Mouse (Mus musculus): ENCODE measurements around the gene Agap1.

The Agap1 gene

DNA sequence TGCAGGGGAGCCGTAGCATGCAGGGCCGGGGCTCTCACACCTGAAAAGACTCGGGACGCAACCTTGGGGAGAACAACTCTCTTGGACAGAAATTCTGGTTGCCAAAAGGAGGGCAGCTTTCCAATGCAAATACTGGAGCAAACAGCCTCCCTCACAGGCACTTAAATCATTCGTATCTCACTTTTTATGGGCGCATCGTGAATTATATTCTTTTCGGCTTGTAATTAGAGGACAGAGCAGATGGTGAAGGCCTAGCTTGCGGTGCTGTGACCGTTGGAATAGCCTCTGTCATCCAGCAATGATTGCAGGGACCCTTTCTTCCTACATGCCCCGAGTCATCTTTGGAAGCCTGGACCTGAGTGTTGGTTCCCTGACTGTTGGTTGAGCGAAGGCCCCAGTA is 300.8 kb downstream of the Agap1 start:
- DNase-seq (ENCODE audit: low spot score in 2 of 2), result no peak

DNA sequence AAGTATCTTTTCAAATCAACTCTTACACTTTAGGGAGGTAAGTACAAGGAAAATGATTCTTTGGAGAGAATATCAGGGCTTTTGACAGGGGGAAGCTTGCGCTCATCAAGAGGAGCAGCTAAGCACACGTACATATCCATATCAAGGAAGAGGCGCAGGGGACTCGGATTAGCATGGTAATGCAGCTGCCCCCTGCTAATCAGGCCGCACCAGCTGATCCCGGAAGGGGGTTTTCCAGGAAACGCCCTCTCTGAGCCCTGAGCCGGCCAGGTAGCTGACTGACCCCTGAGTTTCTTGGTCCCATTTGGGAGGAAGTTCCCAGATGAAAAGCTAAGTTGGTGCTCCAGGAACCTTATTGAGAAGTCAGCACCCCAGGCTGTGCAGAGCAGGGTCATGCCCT is 301.8 kb downstream of the Agap1 start:
- no peak for DNase-seq (ENCODE audit: low spot score in 2 of 2)

DNA sequence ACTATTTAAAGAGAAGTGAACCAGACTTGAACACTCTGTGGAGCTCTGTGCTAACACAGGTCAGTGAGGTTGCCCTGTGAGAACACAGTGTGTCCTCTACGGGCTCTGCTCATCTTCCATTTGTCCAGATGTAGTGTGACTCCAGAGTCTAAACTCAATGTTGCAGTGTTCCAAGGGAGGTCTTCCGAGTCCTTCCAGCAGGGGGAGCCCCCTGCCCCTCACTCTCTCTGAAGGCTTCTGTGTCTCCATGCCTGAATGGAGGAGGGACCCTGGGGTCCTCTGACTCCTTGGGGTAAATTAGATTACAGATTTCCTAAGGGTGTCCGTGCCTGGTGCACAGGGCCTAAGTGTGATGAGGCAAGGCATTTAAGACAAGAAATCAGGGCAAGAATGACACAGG is 302.9 kb downstream of the Agap1 start:
- DNase-seq (ENCODE audit: low spot score in 2 of 2), result no peak

DNA sequence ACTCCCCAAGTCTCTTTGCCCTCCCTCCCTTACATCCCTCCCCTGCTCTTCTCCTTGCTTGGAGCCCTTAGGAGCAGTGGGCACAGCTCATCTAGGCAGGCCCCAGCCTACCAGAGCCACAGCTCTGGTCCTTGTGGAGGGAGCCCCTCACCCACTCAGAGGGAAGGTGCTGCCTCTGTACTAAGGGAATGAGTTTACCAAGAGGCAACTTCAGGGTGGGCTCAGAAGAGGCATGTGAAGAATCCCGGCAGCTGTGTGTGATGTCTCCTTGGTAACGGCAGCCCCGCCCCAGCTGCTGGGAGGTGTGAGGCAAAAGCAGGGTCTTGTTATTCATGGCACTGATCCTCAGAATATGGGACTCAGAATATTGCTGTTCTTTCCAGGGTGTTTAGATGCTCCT is 309.3 kb downstream of the Agap1 start:
- no peak for DNase-seq (ENCODE audit: low spot score in 2 of 2)

DNA sequence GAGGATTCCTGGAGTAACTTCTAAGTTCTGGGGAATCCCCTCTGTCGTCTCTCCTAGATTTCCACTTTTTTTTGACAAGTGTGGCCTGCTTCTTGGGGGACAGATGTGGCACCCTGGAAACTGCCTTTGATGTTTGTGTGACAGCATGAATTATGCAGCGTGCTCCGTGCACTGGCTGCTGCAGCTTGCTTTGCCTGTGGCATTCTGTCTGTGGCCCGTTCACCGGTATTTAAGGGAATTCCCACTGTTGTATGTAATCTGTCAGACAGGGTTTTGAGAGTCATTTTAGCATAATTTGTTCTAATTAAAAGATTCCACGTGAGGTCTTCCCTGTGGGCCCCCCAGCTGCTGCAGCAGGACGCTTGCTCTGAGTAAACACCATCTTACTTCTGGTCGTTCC is 312.3 kb downstream of the Agap1 start:
- DNase-seq (ENCODE audit: low spot score in 2 of 2), result no peak

DNA sequence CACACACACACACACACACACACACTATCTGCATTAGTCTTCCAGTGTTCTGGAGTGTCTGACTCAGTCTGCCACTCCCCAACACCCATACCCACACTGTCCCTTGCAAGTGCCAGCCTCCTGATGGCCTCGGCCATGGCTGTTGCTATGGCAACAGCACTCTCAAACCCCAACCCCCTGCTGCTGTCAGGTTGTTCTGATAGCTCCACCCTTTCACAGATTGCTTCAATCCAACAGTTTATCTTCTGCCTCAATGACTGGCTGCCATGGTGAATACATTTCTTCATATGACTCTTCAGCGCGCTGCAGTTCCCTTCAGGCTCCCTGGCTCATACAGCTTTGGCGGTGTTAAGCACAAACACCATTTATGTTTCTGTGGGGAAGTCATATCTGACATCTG is 315.0 kb downstream of the Agap1 start:
- no peak for DNase-seq (ENCODE audit: low spot score in 2 of 2)

DNA sequence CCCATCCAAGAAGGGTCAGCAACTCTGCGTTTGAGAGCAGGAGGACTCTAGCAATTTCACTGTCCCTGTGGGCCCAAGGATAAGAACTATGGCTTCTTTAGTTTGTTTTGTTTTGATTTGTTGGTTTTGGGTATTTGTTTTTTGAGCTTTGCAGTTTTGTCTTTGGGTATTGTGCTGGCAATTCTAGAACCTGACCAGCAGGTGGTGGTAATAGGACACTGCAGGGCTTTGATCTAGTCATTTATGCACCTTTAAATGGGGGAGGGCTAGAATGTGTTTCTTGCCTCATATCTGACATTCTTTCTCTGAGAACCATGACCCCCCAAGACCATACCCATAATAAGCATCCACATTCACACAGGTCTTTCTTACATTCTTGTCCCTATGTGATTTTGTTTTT is 315.7 kb downstream of the Agap1 start:
- DNase-seq (ENCODE audit: low spot score in 2 of 2), result no peak

DNA sequence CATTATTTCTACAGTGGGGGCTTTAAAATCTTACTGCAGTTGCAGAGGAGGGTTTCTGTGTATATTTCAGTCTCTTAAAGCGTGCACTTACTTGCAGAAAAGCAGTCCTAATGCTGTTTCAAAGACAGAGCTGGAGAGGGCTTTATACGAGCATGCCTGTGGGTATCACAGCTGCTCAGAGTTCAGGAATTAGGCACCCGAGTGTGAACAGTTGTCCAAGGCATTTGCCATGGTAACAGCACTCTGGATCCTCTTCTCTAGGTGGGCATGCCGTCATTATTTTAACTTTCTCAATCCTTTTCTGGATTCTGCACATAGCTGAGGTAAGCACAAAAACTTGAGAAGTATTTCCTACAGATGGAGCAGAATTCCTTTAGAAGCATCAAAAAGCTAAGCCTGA is 321.1 kb downstream of the Agap1 start:
- no peak for DNase-seq (ENCODE audit: low spot score in 2 of 2)

DNA sequence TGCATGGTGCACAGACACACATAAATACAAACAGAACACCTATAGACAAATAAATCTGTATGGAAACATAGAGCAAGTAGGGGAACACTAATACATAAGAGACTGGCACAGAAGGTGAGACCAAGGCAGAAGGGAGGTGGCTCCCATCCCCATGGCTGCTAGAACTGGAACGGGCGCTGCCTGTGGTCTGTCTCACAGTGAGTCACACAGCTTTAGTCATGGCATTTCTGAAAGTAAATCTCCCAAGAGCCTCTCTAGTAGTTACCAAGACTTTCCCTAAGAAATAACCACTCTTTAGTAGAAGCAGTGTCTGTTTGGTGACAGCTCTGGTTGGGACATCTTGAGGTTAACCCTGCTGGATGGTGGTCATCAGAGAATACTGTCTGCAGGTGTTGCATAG is 326.1 kb downstream of the Agap1 start:
- DNase-seq (ENCODE audit: low spot score in 2 of 2), result no peak

DNA sequence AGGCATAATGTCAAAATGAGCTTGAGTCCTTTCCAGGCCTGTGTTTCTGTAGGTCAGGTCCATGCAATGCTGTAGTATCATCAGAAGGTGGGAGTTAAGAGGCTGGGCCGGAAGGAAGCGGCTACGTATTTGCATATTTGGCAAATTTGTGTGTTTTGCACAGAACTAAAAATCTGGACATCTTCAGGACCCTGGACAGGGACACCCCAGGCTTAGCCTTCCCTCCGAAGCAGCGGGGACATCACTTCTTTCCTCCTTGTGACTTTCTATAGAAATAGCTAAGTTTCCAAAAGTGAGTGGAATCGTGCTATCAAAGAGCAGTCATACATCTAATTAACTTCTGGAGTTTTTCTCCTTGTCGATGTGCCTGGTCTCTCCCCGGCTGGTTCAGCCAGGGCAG is 327.3 kb downstream of the Agap1 start:
- no peak for DNase-seq (ENCODE audit: low spot score in 2 of 2)

DNA sequence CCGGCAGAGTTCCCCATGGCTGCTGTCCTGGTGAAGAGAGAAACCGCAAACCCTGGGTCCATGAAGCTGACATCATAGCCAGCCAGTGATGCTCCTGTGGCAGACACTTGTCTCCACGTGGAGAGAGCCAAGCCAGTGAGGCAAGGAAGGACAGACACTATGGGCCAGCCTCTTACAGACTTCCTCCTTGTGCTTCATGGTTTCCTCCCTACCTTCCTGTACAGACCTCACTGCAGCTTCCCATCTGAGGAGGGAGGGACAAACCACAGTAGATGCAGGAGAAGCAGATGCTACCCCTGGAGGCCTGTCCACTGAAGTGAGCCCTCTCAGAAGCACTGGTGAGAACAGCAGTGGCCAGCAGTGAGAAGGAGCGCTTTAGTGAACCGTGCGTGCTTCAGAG is 332.2 kb downstream of the Agap1 start:
- no peak for DNase-seq (ENCODE audit: low spot score in 2 of 2)

DNA sequence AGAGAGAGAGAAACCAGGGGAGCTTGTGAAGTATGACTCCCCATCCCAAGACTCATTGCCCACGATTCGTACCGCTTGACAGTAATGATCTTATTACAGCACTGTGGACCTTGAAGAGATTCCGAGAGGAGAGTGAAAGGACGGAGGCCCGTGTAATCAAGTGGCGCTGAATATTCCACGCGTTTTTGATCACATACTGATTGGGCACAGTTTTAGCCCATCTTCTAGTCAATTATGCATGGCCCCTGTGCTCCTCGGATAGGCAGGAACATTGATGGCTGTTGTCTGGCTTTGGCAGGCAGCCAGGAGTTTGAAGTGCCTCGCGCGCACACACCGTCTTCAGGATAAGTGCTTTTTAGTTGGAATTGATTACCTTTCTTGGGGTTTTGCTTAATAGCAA is 344.1 kb downstream of the Agap1 start:
- no peak for DNase-seq (ENCODE audit: low spot score in 2 of 2)

DNA sequence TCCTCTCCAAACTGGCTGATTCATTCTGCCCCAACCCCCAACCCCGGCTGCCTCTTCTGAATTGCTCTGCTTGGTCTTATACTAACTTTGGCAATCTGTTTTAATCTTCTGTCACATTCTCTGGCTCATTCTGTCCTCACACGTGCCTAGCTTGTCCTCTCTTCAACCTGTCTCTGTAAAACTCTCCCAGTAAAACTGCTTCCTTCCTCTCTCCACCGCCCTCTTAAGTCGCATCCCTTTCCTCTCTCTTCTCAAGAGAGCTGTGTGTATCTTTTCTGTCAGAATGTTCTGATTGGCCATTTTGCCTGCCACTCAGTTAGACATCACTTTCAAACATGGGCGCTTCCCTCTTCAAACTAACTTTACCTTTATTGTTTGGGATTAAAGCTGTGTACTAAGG is 346.9 kb downstream of the Agap1 start:
- DNase-seq (ENCODE audit: low spot score in 2 of 2), result no peak

DNA sequence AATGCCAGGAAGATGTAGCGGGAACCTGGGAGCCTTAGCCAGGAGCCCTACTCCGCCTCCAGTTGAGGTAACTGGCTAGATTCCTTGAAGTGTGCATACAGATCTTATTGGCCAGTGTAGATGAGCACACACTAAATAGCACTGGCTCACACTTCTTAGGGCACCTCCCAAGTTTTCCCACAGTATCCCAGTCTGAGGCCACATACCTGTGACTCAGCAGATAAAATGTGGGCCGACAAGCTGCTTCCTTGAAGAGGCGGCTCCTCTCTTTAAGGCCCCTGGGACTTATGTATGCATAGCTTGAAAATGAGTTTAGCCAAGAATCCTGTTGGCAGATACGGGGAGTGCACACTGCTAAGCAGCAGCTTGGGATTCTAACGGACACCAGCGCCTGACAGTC is 350.4 kb downstream of the Agap1 start:
- DNase-seq (ENCODE audit: low spot score in 2 of 2), result no peak

DNA sequence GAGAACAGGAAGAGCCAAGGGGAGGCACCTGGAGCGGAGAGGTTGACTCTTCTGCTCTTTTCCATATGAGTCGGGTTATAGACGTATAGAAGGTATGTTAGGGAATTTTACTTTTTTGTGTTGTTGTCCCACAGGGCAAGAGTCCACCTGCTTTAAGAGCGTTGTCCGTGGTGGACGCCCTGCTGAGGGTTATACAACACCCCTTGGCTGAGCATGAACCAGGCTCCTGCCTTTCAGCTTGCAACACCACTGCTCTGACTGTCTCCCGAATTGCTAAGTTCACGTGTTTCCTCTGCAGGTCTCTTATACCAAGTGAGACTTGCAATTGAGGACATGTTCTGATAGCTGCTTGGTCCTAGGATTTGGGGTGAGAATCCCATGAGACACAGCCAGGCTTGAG is 358.2 kb downstream of the Agap1 start:
- DNase-seq (ENCODE audit: low spot score in 2 of 2), result no peak

DNA sequence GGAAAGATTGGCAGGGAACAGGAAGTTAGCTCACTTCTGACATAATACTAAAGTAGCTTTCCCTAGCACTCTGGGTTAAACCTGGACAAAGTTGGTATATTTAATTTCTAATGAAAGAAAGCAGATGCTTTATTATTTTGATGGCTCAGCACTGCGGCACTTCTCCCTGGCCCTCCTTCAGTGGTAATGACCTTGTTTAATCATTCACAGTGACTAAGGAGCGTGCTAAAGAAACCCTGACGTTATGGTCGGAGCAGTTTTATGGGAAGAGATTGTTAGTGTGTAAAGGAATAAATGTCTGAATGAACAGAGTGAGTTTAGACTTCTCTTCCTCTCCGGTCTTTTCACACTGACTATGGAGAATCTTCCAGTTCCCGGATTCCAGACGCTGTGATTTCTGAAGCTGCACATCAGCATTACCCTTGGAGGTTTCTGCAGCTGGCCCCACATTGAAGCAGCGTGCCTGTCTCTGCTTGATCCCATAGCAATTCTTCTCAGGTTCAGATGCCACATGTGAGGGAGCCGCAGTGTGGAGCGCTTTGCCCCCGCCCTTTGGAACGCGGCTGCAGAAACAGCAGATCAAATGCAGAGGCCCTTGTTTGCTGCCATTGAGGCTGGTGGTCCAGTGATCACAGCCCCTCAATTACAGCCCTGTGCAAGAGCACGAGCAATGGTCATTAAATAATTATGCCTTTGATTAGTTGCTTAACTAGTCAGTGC is 362.0 kb downstream of the Agap1 start:
- no peak for DNase-seq (ENCODE audit: low spot score in 2 of 2)

DNA sequence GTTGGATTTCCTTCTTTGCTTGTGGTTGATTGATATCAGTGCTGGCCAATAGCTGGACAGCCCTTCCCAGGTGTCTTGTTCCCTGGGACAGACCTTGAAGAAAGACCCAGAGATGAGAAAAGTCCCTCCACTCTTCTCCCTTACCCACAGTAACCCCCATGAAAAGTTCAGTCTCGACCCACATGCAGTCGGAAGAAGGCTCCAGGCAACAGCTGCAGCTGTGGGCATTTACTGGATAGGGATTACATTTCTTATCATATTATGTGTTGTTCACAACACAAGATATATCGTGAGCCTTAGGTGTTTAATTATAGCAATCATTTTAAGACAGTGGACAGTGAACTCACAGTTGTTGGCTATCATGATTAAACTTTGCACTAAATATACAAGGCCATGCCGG is 367.2 kb downstream of the Agap1 start:
- DNase-seq (ENCODE audit: low spot score in 2 of 2), result no peak

DNA sequence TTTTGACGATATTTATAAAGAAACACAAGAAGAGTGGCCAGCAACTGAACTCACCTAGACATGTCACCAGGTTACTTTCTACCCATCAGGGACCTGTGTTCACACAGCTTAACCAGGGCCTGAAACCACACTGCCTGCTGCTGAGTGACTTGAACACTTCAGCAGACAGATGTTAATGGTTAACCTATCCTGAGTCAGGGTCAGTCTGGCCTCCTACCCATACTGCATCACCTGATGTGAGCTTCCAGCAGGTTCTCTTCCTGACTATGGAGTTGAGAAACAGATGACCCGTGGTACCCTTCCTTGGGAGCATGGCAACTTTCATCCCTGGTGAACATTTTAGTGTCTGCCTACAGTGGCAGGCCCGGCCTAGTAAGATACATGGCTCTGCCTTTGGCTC is 367.8 kb downstream of the Agap1 start:
- DNase-seq (ENCODE audit: low spot score in 2 of 2), result no peak

DNA sequence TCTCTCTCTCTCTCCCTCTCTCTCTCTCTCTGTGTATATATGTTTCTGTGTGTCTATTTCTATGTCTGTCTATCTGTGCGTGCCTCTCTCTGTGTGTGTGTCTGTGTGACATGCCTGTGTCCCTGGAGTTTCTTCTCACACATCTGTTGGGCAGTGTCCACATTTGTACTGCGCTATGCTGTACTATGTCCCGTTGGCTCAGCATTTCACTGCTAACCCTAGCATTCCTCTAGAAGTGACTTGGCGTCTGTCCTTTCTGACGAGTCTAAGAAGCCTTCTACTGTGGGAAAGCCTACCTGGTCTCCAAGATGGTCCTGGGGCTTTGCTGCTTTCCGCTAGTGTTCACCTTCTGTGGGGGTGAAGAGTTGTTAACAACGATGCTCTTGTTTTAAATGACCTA is 368.4 kb downstream of the Agap1 start:
- DNase-seq (ENCODE audit: low spot score in 2 of 2), result no peak

DNA sequence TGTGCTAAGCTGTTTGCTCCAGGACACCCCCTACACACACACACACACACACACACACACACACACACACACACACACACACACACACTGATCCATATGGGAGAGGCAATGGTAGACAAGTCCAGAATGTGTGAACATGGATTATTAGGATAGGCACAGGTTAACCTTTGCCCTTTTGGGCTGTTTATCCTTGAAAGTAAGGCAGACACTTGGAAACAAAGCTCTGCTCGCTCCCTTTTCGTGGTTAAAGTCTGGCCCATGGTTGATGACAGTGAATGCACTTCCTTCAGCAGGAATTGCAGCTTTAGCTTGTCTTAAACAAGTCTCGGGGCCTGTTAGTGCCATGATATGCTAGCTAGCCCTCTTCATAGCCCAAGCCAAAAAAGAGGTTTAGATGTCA is 372.4 kb downstream of the Agap1 start:
- DNase-seq (ENCODE audit: low spot score in 2 of 2), result no peak

DNA sequence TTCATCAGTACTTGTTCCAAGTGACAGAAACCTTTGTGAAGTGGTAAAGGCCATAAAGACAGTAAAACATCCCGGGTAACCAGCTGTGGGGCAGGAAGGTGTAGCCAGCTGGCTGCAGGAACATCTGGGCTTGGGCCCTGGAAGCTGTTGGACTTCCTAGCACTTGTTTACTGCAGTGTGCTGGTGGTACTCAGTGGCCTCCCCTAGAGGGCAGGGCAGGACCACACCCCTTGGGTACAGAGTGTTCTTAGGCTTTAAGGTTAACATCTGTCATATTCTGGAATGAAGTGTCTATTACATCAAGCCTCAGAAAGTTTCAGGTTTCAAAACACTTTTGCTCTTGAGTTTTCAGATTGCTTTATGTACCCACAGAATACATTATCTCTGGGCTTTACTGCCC is 376.5 kb downstream of the Agap1 start:
- no peak for DNase-seq (ENCODE audit: low spot score in 2 of 2)

DNA sequence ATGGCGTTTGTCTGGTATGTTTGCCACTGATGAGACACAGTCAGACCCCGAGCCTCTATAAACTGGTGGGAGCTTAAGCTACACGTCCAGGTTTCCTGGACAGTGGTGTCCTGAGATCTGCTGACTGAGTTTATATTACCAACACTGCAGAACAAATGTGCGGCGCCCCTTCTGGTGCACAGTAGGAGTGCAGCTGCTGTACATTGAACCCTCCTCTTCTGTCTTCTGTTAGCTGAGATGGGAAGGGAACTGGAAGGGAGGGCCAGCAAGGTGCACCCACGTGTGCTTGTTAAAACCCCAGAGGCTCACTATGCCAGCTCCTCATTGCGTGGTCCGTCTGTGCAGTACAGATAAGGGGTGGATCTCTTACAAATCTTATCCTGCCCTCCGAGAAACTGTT is 389.5 kb downstream of the Agap1 start:
- no peak for DNase-seq (ENCODE audit: low spot score in 2 of 2)

DNA sequence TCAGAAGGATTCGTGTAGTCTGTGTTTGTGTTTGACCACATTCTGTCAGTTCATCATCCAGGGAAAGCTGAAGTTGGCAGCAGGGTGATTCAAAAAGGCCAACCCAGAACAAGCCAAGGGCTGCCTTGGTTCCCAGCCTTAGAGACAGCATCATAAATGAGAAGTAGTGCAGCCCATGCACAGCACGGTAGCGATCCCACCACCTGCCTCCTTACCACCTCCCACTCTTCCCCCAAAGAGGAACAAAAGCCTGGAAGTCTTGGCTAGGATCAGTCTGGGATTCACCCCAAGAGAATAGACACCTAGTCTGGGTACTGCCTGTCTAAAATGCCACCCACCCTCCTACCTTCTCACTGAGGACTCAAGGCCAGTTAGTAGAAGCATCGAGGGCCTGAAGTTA is 390.9 kb downstream of the Agap1 start:
- no peak for DNase-seq (ENCODE audit: low spot score in 2 of 2)

DNA sequence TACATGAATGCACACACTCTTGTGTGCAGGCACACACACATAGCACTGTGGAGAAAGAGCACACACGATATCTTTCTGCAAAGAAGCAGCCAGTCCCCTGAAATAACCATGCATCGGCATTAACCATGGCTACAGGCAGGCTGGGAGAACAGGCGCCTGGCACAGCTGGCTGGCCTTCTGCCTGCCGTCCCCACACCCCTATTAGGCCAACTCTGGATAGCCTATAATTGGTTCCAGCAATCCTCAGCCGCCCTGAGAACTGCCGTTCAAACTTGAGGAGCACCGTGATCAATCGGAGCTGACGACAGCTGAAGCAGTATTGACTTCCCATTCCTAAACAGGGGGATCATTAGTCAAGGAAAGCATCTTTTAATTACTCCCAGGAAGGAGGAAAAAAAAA is 391.5 kb downstream of the Agap1 start:
- DNase-seq (ENCODE audit: low spot score in 2 of 2), result no peak
